Mouse (Mus musculus): Measurements from ENCODE around the gene Yipf3.

Gene Yipf3

DNA sequence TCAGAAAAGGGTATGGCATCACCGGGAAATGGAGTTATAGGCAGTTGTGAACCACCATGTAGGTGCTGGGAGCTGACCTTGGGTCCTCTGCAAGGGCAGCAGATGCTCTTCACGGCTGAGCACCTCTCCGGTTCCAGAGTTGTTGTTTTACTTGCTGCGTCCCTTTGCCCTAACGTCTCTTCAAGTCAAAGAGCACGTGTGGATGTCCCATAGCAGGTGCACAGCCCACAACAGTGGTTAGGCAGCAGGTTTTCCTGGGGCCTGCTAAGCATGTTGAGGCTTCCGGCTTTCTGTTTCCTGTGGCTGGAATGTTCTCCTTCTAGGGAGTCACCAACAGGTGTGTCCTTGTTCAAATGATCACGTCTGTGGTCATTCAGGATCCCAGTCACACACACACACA lies 36.0 kb downstream of the Yipf3 start:
- DNase-seq (ENCODE audit: inconsistent ontology term): no peak

DNA sequence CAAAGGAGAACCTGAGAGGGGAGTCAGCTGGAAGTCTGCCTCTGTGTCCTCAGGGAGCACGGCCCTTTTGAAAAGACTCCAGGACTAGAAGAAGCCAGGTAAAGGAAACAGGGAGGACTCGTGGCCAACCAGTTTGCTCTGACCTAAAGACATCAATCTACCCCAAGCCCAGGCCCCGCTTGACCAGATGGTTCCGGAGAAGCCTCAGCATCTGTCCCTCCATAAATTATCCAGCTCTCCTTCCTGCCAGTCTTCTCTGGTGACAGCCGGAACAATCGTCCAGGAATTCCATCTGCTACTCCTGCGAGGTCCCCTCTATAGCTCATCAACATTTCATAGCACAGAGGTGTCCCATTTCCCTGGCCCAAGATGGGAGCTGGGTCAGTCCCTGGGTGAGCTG lies 36.8 kb downstream of the Yipf3 start:
- no peak for DNase-seq (ENCODE audit: inconsistent ontology term)

DNA sequence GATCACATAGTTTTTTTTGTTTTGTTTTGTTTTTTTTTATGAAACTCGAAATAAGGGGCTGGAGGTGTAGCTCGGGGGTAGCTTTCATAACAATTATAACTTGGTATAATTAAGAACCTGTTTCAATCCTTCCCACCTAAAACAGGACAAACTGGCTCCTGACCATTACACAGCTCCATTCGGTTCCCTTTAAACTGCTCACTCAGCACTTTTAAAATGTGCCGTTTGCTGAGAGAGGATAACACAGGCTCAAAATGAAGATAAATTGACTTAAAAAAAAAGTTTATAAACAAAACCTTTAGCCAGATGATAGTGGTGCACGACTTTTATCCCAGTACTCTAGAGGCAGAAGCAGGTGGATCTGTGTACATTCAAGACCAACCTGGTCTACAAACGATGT lies 37.5 kb downstream of the Yipf3 start:
- DNase-seq (ENCODE audit: inconsistent ontology term): no peak

DNA sequence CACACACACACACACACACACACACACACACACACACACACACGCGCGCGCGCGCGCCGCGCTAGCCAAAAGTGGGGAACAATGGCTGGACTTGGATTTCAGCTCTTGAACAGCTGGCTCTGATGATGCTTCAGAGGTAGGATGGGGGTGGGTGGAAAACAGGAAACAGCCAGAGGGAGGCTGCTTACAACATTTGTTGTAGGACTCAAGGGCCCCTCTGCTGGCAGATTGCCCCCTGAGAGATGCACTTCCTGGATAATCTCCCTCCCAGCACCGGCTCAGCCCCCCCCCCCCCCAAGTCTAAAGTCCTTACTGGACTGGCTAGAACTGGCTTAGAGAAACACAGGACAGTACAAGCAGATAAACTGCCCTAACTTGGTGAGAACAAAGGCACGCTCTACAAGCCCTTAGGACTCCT lies 39.8 kb downstream of the Yipf3 start:
- no peak for DNase-seq (ENCODE audit: inconsistent ontology term)

DNA sequence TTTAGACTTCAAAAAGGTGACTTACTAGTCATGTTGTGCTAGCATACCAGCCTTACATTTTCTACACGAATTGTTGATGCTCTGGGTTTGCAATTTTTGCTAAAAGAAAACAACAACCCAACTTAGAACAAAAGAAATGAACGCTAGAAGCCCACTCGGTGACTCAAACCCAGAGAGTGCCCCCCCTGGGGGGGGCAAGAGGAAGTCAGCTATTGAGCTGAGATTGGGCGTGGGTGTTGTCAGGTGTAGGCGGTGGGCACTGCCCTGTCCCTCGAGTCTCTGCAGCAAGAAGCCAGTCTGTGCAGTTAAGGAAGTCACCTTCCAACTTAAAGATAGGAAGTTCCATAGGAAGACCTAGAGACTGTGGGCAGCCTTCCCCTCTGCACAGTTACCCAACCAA lies 48.7 kb downstream of the Yipf3 start:
- DNase-seq (ENCODE audit: inconsistent ontology term): no peak

DNA sequence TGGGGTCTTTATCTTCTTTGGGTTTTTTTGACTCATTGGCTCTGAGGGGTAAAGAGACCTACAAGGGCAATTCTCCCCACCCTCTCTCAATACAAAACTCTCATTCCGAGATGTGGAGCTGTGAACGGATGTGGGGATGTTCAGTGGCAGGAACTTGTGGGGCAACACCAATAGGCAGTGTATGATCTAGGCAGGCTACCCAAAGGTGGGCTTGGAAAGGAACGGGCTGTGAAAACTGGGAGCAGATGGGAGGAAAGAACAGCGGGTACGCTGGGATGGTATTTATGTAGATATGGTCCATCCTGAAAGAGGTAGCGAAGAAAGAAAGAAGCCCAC lies 49.1 kb downstream of the Yipf3 start:
- DNase-seq (ENCODE audit: inconsistent ontology term): no peak

DNA sequence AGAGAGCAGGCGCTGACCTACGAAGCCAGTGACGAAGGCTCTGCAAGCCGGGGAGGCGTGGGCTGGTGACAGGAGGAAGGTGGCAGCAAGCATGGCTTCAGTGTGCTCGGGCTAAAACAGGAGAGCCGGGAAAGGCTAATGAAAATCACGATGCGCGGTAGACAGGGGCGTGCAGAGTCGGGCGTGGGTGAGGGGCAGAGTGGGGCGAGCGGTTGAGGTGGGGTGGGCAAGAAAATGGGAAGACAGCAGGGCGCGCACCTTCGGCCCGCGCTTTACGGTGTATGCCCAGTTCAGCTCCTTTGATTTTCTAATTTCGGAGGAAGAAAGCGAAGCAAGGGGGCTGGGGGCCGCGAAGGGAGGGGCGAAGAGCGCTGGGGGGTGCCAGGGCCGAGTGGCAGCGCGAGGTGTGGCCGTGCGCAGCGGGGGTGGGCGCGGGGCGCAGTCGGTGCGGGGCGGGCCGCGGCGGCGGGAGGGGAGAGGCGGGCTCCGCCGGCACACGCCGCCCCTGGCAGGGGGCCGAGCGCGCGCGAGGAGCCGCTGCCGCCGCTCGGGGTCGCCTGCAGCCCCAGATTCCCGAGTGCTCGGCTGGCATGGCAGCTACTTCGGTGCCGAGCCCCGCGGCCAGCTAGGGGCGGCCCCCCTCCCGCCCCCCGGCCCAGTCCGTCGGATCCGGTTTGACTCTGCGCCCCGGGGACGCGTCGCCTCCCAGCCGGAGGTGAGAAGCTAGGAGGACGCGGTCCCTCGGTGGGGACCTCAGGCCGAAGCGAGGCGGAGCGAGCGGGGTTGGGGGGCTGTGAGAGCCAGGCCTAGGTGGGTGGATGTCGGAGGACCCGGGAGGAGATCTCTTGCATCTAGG lies 49.7 kb downstream of the Yipf3 start, which contains the start of gene Dlk2:
Gene Dlk2 (plus strand): TSS at position 58 of the 856 bp plus-strand sequence.
- peak; percentile 33 for DNase-seq (ENCODE audit: inconsistent ontology term)

DNA sequence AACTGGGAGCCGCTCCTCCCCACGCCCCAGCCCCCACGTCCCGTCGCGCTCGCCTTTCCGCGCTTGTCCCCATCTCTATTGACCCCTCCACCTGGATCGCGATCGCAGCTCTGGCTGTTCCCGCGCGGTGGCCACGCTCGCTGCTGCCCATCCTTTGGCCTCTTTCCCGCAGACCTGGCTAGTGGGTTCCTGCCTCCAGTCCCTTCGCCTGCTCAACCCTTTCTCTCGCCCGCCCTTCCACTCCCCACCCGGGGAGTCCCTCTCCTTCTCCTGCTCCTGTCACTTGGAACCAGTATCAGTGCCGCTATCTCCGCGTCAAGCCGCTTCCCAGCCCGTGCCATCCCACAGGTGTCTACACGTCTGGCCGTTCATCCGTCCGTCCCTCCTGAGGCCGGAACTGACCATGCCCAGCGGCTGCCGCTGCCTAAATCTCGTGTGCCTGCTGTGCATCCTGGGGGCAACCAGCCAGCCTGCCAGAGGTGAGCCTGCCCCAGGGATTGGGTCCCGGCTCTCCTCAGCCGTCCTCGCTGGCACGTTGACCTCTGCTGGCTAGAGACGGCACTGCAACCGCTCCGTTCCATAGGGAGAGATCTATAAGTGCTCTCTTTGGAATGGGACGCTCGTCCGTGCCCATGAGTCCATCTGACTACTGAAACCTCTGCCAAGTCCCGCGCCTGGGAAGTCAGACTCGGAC lies 50.5 kb downstream of the Yipf3 start:
- peak; percentile 81 for DNase-seq (ENCODE audit: inconsistent ontology term)

DNA sequence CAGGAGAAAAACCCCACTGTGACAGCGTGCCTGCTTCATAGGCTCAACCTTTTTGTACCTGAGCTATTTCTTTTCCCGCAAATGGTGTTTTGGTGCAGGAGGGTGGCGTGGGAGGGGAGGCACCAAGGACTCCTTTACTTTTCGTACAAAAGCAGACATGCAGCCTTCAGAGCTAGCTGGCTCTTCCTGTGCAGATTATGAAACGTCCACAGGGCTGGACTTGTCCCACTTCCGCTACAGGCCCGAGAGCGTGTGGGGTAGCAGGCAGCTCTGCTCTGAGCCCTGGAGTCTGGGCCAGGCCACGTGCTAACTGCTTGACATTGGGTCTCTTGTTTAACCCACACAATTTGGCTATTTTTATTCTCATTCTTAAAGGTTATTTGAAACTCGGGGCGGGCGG lies 54.0 kb downstream of the Yipf3 start:
- no peak for DNase-seq (ENCODE audit: inconsistent ontology term)
